Mouse (Mus musculus) midbrain, postnatal 0 days (tissue): ENCODE data around the gene Tmem251. TPM values are rescaled to one million over a fixed set of nuclear protein-coding genes. Genes with fewer than 3 reads are reported as not detected.

Source experiments
- ATAC-seq: fragments of 200-750 bp; cut with Nextera tagmentation; 2 replicates; pipeline ENCODE4 v1.8.0; 2017; ENCODE audit warnings: moderate number of reproducible peaks, mild to moderate bottlenecking, moderate TSS enrichment, moderate library complexity; ENCODE audit not compliant: low FRiP score
- DNase-seq: peaks from one replicate; pipeline ENCODE4 v3.0.0-alpha.2; 2015; ENCODE audit warnings: low spot score
- H3K27ac ChIP-seq: fragments of 300-500 bp; sonication (generic); 2 replicates; pipeline ENCODE4 v1.5.1; 2014; ENCODE audit warnings: low read depth, mild to moderate bottlenecking, low read length, mixed read lengths
- H3K27me3 ChIP-seq: fragments of 300-500 bp; sonication (generic); 2 replicates; pipeline ENCODE4 v1.6.1; 2014; ENCODE audit warnings: low read length, control low read depth, mixed read lengths; ENCODE audit not compliant: insufficient read depth
- H3K36me3 ChIP-seq: fragments of 300-500 bp; sonication (generic); 2 replicates; pipeline ENCODE4 v1.6.1; 2014; ENCODE audit warnings: low read length, control low read depth, mixed read lengths; ENCODE audit not compliant: insufficient read depth
- H3K4me1 ChIP-seq: fragments of 300-500 bp; sonication (generic); 2 replicates; pipeline ENCODE4 v1.6.1; 2014; ENCODE audit warnings: mild to moderate bottlenecking, control low read depth, antibody characterized with exemption, low read length, mixed read lengths; ENCODE audit not compliant: insufficient read depth
- H3K4me2 ChIP-seq: fragments of 300-500 bp; sonication (generic); 2 replicates; pipeline ENCODE4 v1.6.1; 2014; ENCODE audit warnings: low read depth, mild to moderate bottlenecking, low read length, mixed read lengths; ENCODE audit not compliant: poor library complexity, severe bottlenecking
- H3K4me3 ChIP-seq: fragments of 300-500 bp; sonication (generic); 2 replicates; pipeline ENCODE4 v1.5.1; 2014; ENCODE audit warnings: low read depth, mild to moderate bottlenecking, low read length, moderate library complexity
- H3K9ac ChIP-seq: fragments of 300-500 bp; sonication (generic); replicated peaks from 2 replicates; pipeline ENCODE4 v1.6.1; 2014; ENCODE audit warnings: mild to moderate bottlenecking, low read length, moderate library complexity, mixed read lengths; ENCODE audit not compliant: poor library complexity, severe bottlenecking
- H3K9me3 ChIP-seq: fragments of 300-500 bp; sonication (generic); 2 replicates; pipeline ENCODE4 v1.6.1; 2016; ENCODE audit warnings: low read length, control low read depth
- CTCF ChIP-seq: IDR thresholded peaks from 2 replicates; pipeline ENCODE4 v1.5.1; 2016; ENCODE audit warnings: antibody characterized with exemption, mild to moderate bottlenecking
- WGBS: fragments of 180-500 bp; shearing (Covaris S2); extraction: QIAGEN DNeasy Blood & Tissue Kit; methylation state at CpG from one replicate; pipeline ENCODE4 v1.1.7; 2014; 5-methylcytosine and 5-hydroxymethylcytosine counted together
- polyA plus RNA-seq: library from polyadenylated mRNA; unstranded; fragments of >200 nt; fragmentation: Nextera tagmentation; extraction: Ambion mirVana; gene quantifications from 2 replicates; pipeline ENCODE4 v1.2.1, GENCODE M21; 2015
- total RNA-seq: library from RNA; depleted of rRNA; stranded (reverse); fragments of >200 nt; gene quantifications from 2 replicates; pipeline ENCODE4 v1.2.3, GENCODE M21; 2014; rRNA removed

Gene Tmem251
- total and polyA plus RNA-seq, 2 experiments from 2014 or later, result 6.2 to 11.9 TPM

DNA sequence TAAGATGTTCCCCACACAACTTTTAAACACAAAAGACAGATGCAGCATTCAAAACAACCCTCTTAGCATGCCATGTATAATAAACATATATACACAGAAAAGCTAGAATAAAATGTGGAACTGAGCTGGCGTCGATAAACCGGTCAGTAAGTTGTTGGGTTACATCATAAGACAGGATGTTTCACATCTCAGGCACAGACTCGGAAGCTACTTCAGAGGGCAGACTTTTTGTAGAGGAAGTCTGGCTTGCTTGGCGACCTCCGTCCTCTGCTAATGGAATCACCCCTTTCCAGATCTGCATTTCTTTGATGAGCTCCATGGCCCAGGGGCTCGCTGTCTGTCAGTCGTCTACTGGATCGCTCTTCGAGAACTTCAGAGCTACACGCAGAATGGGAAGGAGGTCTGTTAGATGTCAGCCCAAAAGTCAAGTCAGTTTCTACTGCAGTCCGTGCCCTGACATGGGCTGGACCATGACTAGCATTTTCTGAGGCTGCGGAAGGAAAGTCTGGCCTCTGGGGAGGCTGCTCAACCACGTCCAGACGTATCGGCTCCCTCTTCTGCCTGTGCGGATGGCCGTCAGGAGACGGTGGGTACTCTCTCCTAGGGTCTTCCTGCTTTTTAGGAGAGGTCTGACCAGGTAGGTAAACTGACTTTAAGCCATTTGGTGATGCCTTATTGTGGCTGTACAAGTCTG is 41.5 kb downstream of the Tmem251 start:
- Histone ChIP-seq H3K27me3 (no peaks in the 10 kb centered on the region), H3K9me3 (no peaks in the 10 kb centered on the region), H3K4me2 (no peak overlapping the region), H3K27ac (no peak overlapping the region), H3K4me1 (no peaks in the 10 kb centered on the region), H3K36me3 (peaks cover 37% of the 10 kb centered on the region), H3K4me3 (no peak overlapping the region), H3K9ac (no peak overlapping the region)
- no peak for TF ChIP-seq CTCF
- no peak for ATAC-seq
- 88% methylated on average over 19 of the region's 19 CpGs for WGBS
- DNase-seq, result no peak

DNA sequence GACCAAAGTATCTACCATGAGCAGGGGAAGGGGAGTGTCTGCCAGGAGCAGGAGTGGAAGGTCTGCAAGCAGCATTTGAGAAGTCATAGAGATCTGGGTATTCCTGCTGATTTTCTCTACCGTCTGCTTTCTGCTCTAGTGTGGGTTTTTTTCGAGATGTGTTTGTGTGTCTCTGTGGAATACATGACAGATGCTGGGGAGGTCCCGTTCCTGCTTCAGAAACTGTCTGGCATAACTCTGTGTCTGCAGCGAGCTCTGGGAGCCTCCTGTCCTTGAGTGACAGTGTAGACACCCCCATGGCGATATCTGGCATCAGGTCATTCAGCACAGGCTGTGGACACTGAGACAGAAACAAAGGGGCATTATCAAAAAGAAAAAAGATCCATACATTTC is 42.0 kb downstream of the Tmem251 start:
- 82% methylated on average over 5 of the region's 5 CpGs for WGBS
- peaks cover 42% of the 10 kb centered on the region for H3K36me3 ChIP-seq
- no peak for DNase-seq
- no peak overlapping the region for H3K9ac ChIP-seq
- H3K4me1 ChIP-seq, result no peaks in the 10 kb centered on the region
- no peak for ATAC-seq
- no peak overlapping the region for H3K27ac ChIP-seq
- H3K4me2 ChIP-seq, result no peak overlapping the region
- no peak overlapping the region for H3K4me3 ChIP-seq
- no peak for TF ChIP-seq CTCF
- H3K9me3 ChIP-seq, result no peaks in the 10 kb centered on the region
- no peaks in the 10 kb centered on the region for H3K27me3 ChIP-seq

GRCm38 (mm10) chr12:102787927-102788326 is 44.4 kb downstream of the Tmem251 start:
- no peak overlapping the region for H3K4me2 ChIP-seq
- H3K9me3 ChIP-seq, result no peaks in the 10 kb centered on the region
- H3K27me3 ChIP-seq, result no peaks in the 10 kb centered on the region
- ATAC-seq (no peak), DNase-seq (no peak)
- 92% methylated on average over 7 of the region's 7 CpGs for WGBS
- H3K4me3 ChIP-seq, result no peak overlapping the region
- H3K27ac ChIP-seq, result no peak overlapping the region
- TF ChIP-seq CTCF, result no peak
- H3K4me1 ChIP-seq, result no peaks in the 10 kb centered on the region
- H3K9ac ChIP-seq, result no peak overlapping the region
- H3K36me3 ChIP-seq, result peaks cover 59% of the 10 kb centered on the region

Other genes with a start within 250 kb of the Tmem251 start
- 148 and 168 TPM in 2 replicates for gene Chga, start 188.8 kb upstream of the Tmem251 start, total RNA-seq
- 257 and 272 TPM in 2 replicates for gene Chga, start 188.8 kb upstream of the Tmem251 start, polyA plus RNA-seq
- gene Itpk1, start 38.8 kb upstream of the Tmem251 start, total RNA-seq, result 56.0 and 66.6 TPM in 2 replicates
- gene Itpk1, start 38.8 kb upstream of the Tmem251 start, polyA plus RNA-seq, result 39.0 and 40.3 TPM in 2 replicates
- 20.9 and 26.5 TPM in 2 replicates for gene Moap1, start 101 bp upstream of the Tmem251 start, total RNA-seq
- 71.8 and 84.8 TPM in 2 replicates for gene Moap1, start 101 bp upstream of the Tmem251 start, polyA plus RNA-seq
- 0.93 TPM in 1 of 2 replicates, not detected in the other for gene Gm28051, start 14.0 kb downstream of the Tmem251 start, total RNA-seq
- gene Gm28051, start 14.0 kb downstream of the Tmem251 start, polyA plus RNA-seq, result not detected in 2 replicates
- gene Gon7, start 14.0 kb downstream of the Tmem251 start, total RNA-seq, result 14.4 and 21.0 TPM in 2 replicates
- 30.9 and 39.1 TPM in 2 replicates for gene Gon7, start 14.0 kb downstream of the Tmem251 start, polyA plus RNA-seq
- gene Ubr7, start 14.2 kb downstream of the Tmem251 start, total RNA-seq, result 45.3 and 51.0 TPM in 2 replicates
- 24.4 and 25.6 TPM in 2 replicates for gene Ubr7, start 14.2 kb downstream of the Tmem251 start, polyA plus RNA-seq
- gene Gm20604, start 14.9 kb downstream of the Tmem251 start, total RNA-seq, result 29.7 and 35.1 TPM in 2 replicates
- gene Gm20604, start 14.9 kb downstream of the Tmem251 start, polyA plus RNA-seq, result 53.7 and 54.5 TPM in 2 replicates
- 32.2 and 33.8 TPM in 2 replicates for gene Btbd7, start 134.7 kb downstream of the Tmem251 start, total RNA-seq
- gene Btbd7, start 134.7 kb downstream of the Tmem251 start, polyA plus RNA-seq, result 6.8 and 9.2 TPM in 2 replicates
- gene Cox8c, start 155.6 kb downstream of the Tmem251 start, total RNA-seq, result not detected in 2 replicates
- not detected in 2 replicates for gene Cox8c, start 155.6 kb downstream of the Tmem251 start, polyA plus RNA-seq
- 39.5 and 44.5 TPM in 2 replicates for gene Unc79, start 205.1 kb downstream of the Tmem251 start, total RNA-seq
- 4.5 and 6.7 TPM in 2 replicates for gene Unc79, start 205.1 kb downstream of the Tmem251 start, polyA plus RNA-seq